Mouse (Mus musculus): Measurements from ENCODE around the gene Arvcf.

The Arvcf gene

DNA sequence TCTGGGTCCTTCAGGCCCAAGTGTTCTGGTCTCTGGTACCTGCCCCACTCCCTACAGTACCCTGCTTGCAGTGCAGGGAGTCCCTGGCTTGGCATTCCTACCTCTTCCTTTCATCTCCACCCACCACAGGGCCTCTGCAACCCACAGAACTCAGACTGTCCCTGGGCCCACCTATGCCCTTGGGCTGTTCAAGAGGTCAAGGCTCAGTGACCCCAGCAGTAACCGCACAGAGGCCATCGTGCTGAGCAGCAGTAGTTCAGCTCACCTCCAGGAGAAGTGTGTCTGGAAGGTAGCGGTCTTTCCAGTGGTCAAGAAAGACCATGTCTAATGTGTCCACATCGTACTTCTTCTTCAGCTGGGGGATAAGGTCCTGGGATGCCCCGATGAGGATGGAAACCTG lies 62.4 kb downstream of the Arvcf start:
- no peak for DNase-seq (ENCODE audit: low spot score)

- DNase-seq (ENCODE audit: low spot score) = no peak
Observed at GRCm38 (mm10) chr16:18411026-18411649, 63.2 kb downstream of the Arvcf start.

GRCm38 (mm10) chr16:18411802-18412476 lies 64.0 kb downstream of the Arvcf start:
- DNase-seq (ENCODE audit: low spot score) = peak; percentile 31

DNA sequence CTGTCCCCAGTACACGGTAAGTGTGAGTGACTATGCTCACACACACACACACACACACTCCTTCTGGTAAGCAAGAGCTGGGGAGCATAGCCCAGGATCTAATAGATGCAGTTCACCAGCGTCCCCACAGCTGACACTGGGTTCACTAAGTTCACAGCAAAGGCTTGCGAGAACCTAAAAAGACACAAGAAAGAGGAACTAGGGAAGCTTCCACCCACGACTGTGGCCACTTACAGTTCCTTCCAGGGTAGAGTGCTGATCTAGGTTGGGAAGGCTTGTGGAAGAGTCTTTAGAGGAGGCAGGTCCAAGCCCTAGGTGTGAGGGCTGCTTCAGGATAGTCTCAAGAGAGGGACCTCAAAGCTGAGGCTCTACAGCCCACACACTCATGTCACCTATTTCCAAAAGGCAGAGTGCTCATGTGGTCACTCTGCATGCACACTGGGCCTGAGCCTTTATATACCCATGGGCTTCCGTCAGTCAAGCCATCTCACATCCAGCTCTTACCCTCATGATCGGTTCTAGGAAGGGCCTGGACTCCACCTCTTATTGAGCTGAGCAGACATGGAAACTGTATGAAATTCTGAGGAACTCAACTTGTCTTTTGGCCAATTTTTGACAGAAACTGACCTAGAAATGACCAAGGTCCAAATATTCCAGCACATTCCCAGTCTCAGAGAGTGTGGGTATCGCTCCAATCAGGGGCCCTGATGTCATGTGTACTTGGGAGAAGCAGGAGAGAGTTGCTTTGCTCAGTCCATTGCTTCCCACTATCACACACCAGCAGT lies 65.2 kb downstream of the Arvcf start:
- no peak for DNase-seq (ENCODE audit: low spot score)

- DNase-seq (ENCODE audit: low spot score) = peak; percentile 65
Observed at GRCm38 (mm10) chr16:18416094-18416761, 68.2 kb downstream of the Arvcf start.

DNA sequence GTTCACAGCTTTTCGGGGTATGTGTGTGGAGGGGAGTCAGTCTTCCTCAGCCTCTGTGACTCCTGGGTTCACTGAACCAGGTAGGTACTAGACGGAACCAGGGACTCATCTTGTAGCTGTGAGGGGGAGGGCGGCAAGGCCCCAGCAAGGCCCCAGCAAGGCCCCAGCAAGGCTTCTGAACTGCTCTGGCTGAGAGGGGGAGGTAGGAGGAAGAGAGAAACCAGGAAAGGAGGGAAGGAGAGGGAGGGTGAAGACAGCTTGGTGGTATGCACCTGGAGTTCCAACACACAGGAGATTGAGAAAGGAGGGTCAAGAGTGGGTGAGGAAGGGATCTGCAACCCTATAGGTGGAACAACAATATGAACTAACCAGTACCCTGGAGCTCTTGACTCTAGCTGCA lies 68.9 kb downstream of the Arvcf start:
- DNase-seq (ENCODE audit: low spot score) = no peak

GRCm38 (mm10) chr16:18417491-18417890 lies 69.5 kb downstream of the Arvcf start:
- no peak for DNase-seq (ENCODE audit: low spot score)

DNA sequence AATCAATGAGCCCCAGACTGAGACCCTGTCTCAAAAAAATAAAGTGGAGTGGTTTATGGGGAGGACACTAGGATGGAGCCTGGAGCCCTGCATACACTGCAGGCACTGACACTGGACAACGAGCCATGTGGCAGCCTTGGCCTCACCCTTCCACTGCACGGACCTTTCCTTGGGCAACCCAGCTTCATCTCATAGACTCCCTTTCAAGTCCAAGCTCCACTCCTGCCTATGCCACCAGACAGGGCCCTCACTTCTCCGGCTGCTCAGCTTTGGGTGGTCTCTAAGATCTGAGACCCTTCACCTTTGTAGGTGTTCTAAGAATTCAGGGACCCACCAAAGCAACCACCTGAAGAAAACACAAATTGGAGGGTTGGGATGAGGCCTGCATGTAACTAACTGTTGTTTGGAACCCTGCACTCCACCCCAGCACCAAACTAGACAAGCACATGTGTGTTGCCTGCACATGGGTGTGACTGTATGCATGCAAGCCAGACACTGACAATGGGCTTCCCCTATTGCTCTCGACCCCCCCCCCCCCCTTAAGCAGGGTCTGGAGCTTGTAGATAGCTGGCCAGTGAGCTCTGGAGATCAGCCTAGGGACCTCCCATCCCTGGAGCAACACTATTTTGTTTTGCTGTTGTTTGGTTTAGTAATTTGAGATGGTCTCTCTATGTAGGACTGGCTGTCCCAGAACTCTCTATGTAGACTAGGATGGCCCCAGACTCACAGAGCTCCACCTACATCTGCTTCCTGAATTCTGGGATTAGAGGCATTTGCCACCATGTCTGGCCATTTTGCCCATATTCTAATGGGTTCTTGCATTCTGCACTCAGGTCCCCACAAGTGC lies 71.0 kb downstream of the Arvcf start:
- DNase-seq (ENCODE audit: low spot score) = no peak

DNA sequence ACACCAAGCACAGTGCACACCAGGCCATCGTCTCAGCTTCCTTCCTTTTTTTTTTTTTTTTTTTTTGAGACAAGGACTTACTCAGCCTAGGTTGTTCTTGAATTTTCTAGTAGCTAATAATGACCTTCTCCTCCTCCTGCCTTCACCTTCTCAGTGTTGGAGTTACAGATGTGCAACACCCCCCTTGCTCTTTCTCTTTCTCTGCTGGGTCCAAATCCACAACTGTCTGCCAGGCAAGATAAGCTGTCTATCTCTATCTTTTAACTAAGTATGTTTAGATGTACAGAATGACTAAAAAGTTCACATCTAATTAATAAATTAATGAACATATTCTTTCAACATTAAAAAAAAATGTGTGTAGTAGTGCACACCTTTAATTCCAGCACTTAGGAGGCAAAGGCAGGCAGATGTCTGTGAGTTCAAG lies 71.6 kb downstream of the Arvcf start:
- DNase-seq (ENCODE audit: low spot score) = no peak

- DNase-seq (ENCODE audit: low spot score) = no peak
Observed at GRCm38 (mm10) chr16:18420571-18420970, 72.6 kb downstream of the Arvcf start.

- no peak for DNase-seq (ENCODE audit: low spot score)
Observed at GRCm38 (mm10) chr16:18423203-18423914, 75.4 kb downstream of the Arvcf start.

DNA sequence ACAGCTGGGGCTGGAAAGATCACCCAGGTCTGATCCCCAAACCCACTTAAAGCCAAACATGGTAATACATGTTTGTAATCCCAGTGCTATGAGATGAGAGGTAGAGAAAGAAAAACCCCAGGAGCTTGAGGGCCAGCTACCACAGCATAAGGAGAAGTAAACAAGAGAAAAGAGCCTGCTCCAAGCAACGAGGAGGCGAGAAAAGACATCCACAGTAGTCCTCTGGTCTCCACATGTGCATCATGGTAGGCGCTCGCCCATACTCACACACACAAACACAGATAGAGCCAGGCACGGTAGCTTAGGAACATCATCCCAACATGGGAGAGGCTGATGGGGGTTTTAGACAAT lies 75.9 kb downstream of the Arvcf start:
- DNase-seq (ENCODE audit: low spot score) = no peak

DNA sequence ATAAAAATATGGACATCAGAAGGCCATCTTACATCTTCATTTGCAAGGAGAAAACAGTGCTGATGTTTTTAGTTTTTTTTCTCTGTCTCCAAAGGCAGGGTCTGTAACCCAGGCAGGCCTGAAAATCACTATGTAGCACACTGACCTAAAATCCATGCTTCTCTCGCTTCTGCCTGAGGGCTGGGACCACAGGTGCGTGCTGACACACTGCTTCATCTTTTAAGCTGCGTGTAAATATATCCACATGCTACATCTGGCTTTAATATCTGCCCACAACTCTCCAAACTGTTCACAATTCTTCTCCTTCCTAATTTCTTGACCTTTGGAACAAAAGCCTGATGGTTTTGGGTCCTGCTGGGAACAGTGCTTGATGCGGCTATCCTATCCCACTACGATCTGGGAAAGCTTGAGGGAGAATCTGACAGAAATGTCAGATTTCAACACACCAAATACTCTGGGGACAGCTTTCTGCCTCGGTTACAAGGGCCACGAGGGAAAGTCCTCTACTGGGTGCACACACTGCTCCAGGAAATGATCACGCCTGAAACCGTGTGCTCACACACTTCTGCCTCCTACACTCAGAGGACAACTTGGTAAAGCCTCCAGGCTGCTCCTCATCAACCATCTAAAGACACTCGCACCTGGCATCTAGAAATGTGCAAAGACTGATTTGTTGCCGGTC lies 76.5 kb downstream of the Arvcf start:
- DNase-seq (ENCODE audit: low spot score) = no peak

DNA sequence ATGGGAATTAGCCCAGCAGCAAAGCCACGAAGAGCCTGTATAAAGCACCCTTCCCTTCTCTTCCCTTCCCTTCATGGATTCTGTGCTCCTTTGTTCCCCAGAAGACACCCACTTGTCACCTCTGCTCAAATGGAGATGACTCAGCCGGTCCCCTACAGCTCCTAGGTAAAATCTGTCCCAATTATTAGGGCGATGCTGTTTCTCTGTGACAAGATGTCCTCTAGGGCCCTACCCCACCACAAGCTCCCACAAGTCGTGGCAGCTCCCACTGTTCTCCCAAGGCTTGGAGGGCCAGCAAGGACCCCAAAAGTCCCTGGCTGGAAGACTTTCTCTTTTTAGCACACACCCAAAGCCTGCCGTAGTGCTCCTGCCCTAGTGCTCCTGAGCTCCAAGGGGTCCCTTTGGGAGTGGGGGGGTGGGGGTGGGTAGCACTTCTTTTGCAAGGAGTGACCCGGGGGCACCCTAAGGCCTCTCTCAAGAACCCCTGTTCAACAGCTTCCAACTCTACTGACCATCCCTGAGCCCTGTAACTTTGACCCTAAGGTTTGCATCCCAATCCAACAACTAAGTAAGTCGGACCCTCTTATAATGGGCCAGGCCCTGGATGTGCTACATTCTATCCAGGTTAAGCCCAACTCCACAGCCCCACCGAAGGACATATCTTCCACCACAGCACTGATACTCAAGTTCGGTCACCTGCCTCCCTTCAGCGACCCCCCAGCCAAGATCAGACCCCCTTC lies 77.7 kb downstream of the Arvcf start:
- no peak for DNase-seq (ENCODE audit: low spot score)

GRCm38 (mm10) chr16:18426215-18426791 lies 78.3 kb downstream of the Arvcf start, which contains the start of gene Txnrd2:
Gene Txnrd2 (plus strand): TSS chr16:18426384.
- DNase-seq (ENCODE audit: low spot score) = peak; percentile 86

GRCm38 (mm10) chr16:18426802-18427280 lies 78.9 kb downstream of the Arvcf start, which contains the start of gene Comt:
Gene Comt (minus strand): TSS chr16:18426852.
- no peak for DNase-seq (ENCODE audit: low spot score)

DNA sequence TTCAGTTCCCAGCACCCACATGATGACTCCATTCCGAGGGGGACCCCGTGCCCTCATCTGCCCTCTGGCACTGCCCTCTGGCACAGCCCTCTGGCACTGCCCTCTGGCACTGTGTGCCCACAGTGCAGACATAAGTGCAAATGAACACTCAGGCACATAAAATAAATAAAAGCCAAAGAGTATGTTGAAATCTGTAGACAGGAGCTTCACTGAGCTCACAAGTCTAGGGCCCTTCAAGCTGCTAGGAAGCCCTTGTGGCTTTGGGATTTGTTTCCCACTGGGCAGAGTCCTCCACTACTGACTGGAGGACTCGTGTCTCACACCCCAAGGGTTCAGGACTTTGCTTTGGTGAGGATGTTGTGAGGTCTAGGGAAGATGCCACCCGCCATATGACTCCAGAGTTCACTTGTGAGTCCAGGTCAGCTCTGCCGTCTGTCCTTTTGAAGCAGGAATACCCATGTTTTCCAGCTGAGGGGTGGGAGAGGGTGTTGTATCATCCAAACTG lies 80.1 kb downstream of the Arvcf start:
- no peak for DNase-seq (ENCODE audit: low spot score)

DNA sequence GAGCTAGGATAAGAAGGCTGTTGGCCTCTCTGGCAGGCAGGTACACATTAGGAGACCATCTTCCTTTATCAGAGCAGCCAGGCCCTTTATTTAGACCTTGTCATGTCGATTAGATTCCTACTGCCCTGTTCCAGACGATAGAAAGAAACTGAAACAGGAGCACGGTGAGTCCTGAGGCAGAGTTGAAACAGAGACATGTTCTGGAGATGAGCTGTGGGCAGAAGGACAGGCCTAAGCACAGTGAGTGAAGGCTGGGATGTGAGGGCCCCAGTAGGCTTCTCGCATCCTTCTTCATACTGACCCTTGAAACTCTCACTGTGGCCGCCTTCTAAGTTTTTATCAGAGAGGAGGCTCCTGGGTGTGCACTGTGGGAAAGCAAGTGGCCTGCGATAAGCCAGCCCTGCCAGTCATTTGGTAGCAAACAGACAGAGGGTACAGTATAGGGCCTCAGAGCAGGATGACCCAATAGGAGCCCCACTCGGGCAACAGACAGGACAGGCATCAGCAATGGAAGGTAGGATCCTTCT lies 80.6 kb downstream of the Arvcf start:
- DNase-seq (ENCODE audit: low spot score) = no peak

- no peak for DNase-seq (ENCODE audit: low spot score)
Observed at GRCm38 (mm10) chr16:18429641-18430040, 81.7 kb downstream of the Arvcf start.
